Mouse (Mus musculus): ENCODE data around the gene Icam4. TPM values are rescaled to one million over a fixed set of nuclear protein-coding genes. Genes with fewer than 3 reads are reported as not detected.
A peak's percentile ranks its signal among the peaks of the same experiment; 100 is the strongest.

Gene Icam4
- polyA plus RNA-seq, 1 experiment from 2014 or later, result not detected

DNA sequence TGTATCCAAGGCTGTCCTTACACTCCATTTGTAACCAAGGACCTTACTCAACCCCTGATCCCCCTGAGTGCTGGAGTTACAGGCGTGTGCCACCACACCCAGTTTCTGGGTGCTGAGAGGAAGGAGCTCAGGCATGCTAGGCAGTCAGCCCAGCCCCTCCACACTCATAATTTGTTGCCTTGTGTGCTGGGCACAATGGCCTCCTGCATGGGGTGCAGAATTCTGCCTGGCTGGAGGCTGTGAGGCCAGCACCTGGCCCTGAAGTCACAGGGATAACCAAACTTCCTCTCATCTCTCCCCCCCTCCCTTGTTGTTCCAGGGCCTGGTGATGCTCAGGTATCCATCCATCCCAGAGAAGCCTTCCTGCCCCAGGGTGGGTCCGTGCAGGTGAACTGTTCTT lies 10.6 kb upstream of the Icam4 start:
- WGBS (ENCODE audit: missing documents), result 91% methylated on average over 2 of the region's 2 CpGs
- no peak overlapping the region for H3K4me3 ChIP-seq (ENCODE audit: inconsistent target)
- peaks cover 71% of the 10 kb centered on the region for H3K79me2 ChIP-seq (ENCODE audit: inconsistent target)
- no peak overlapping the region for H3K27ac ChIP-seq
- H3K36me3 ChIP-seq (ENCODE audit: inconsistent target), result peaks cover 21% of the 10 kb centered on the region; the same call in 1 of the 2 replicates

DNA sequence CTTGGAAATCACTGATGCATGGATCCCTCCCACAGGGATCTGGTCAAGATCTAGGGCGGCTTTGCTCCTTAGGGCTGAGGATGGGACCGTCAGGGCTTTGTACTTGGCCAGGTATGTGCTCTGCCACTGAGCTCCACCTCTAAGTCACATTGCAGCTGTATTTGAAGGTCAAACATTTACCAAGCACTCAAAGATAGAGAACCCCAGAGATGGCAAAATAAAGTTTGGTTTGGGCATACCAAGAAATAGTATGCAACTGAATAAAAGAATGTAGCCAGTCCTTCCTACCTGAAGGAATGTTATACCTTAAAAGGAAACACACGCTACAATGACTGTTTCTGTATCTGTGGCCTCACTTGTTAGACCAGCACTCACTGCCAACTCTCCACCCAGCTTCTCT lies 7.8 kb upstream of the Icam4 start:
- Histone ChIP-seq H3K79me2 (ENCODE audit: inconsistent target) (peaks cover 74% of the 10 kb centered on the region), H3K4me3 (ENCODE audit: inconsistent target) (no peak overlapping the region), H3K27ac (no peak overlapping the region), H3K36me3 (ENCODE audit: inconsistent target) (peaks cover 48% of the 10 kb centered on the region)
- 100% methylated on average over 3 of the region's 3 CpGs for WGBS (ENCODE audit: missing documents)

DNA sequence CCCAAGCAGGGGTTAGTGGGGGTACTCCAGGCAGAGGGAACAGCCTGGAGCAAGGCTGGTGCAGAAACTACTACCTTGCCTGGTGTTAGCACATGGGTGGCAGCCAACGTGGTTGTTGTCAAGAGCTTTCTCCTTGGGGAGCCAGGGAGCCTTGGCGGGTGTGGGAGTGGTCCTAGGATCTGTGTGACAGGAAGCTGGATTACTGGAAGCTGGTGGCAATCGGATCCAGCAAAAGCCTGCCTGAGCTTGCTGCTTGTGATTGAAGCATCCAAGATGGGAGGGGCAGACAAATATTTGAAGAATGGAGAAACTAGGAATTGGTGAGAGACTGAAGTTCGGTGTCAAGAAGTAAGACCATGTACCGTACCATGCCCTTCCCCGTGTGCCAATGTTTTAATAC lies 6.9 kb upstream of the Icam4 start:
- H3K79me2 ChIP-seq (ENCODE audit: inconsistent target), result peaks cover 64% of the 10 kb centered on the region
- no peak overlapping the region for H3K4me3 ChIP-seq (ENCODE audit: inconsistent target)
- 93% methylated on average over 6 of the region's 6 CpGs for WGBS (ENCODE audit: missing documents)
- no peak overlapping the region for H3K27ac ChIP-seq
- peaks cover 57% of the 10 kb centered on the region for H3K36me3 ChIP-seq (ENCODE audit: inconsistent target)

DNA sequence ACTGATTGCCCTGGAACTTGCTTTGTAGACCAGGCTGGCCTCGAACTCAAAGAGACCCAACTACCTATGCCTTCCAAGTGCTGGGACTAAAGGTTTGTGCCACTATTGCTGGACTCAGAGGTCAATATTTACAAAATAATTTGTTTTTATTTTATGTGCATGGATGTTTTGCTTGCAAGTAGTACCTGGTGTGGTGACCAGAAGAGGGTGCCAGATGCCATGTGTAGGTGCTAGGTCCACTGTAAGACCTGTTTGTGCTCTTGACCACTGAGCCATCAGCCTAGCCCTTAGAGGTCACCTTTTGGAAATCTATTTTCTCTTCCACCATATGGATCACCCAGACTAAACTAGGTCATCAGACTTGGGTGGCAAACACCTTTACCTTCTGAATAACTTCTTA lies 6.4 kb upstream of the Icam4 start:
- peaks cover 60% of the 10 kb centered on the region; the same call in 1 of the 2 replicates for H3K79me2 ChIP-seq (ENCODE audit: inconsistent target)
- H3K27ac ChIP-seq, result no peak overlapping the region
- peaks cover 62% of the 10 kb centered on the region for H3K36me3 ChIP-seq (ENCODE audit: inconsistent target)
- no peak overlapping the region for H3K4me3 ChIP-seq (ENCODE audit: inconsistent target)
- WGBS (ENCODE audit: missing documents), result 91% methylated on average over 1 of the region's 1 CpGs

DNA sequence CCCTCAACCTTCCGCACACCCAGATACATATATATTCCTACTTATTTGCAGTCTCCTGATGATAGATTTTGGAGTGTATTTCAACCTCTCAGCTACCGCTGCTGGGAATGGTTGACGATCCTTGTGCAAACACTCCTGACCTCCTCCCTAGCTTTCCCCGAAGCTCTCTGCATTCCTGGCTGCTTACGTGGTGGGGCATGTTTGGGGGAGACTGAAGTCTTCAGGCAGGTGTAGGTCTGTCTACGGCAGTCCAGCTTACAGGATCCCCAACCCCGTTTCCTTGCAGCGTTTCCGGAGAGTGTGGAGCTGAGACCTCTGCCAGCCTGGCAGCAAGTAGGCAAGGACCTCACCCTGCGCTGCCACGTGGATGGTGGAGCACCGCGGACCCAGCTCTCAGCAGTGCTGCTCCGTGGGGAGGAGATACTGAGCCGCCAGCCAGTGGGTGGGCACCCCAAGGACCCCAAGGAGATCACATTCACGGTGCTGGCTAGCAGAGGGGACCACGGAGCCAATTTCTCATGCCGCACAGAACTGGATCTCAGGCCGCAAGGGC lies 3.8 kb upstream of the Icam4 start:
- 89% methylated on average over 19 of the region's 19 CpGs for WGBS (ENCODE audit: missing documents)
- Histone ChIP-seq H3K36me3 (ENCODE audit: inconsistent target) (peaks cover 60% of the 10 kb centered on the region), H3K4me3 (ENCODE audit: inconsistent target) (no peak overlapping the region), H3K79me2 (ENCODE audit: inconsistent target) (peaks cover 36% of the 10 kb centered on the region; the same call in 1 of the 2 replicates), H3K27ac (no peak overlapping the region)

DNA sequence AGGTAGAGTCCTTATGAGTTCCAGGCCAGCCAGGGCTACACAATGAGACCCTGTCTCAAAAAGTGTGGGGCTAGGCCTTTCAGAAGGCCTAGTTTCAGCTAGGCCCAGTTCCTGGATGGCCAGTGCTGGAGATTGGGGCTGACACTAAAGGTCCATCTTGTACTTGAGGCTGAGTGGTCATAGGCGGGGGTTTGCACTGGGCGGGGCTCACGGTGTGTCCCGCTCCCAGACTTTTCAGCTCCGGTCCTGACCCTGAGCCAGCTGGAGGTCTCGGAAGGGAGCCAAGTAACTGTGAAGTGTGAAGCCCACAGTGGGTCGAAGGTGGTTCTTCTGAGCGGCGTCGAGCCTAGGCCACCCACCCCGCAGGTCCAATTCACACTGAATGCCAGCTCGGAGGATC lies 2.3 kb upstream of the Icam4 start:
- H3K4me3 ChIP-seq (ENCODE audit: inconsistent target), result no peak overlapping the region
- peaks cover 57% of the 10 kb centered on the region for H3K36me3 ChIP-seq (ENCODE audit: inconsistent target)
- H3K79me2 ChIP-seq (ENCODE audit: inconsistent target), result peaks cover 21% of the 10 kb centered on the region; the same call in 1 of the 2 replicates
- no peak overlapping the region for H3K27ac ChIP-seq
- 96% methylated on average over 12 of the region's 12 CpGs for WGBS (ENCODE audit: missing documents)

DNA sequence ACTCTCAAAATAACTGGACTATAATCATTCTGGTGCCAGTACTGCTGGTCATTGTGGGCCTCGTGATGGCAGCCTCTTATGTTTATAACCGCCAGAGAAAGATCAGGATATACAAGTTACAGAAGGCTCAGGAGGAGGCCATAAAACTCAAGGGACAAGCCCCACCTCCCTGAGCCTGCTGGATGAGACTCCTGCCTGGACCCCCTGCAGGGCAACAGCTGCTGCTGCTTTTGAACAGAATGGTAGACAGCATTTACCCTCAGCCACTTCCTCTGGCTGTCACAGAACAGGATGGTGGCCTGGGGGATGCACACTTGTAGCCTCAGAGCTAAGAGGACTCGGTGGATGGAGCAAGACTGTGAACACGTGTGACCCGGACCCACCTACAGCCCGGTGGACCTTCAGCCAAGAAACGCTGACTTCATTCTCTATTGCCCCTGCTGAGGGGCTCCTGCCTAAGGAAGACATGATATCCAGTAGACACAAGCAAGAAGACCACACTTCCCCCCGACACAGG lies 1.3 kb upstream of the Icam4 start:
- no peak overlapping the region for H3K4me3 ChIP-seq (ENCODE audit: inconsistent target)
- 89% methylated on average over 8 of the region's 8 CpGs for WGBS (ENCODE audit: missing documents)
- no peak overlapping the region for H3K27ac ChIP-seq
- H3K79me2 ChIP-seq (ENCODE audit: inconsistent target), result peaks cover 12% of the 10 kb centered on the region; the same call in 1 of the 2 replicates
- H3K36me3 ChIP-seq (ENCODE audit: inconsistent target), result peaks cover 50% of the 10 kb centered on the region

- Histone ChIP-seq H3K79me2 (ENCODE audit: inconsistent target) (peaks cover 7% of the 10 kb centered on the region; the same call in 1 of the 2 replicates), H3K36me3 (ENCODE audit: inconsistent target) (peaks cover 47% of the 10 kb centered on the region), H3K27ac (no peak overlapping the region), H3K4me3 (ENCODE audit: inconsistent target) (no peak overlapping the region)
- 88% methylated on average over 6 of the region's 6 CpGs for WGBS (ENCODE audit: missing documents)
Measured at GRCm38 (mm10) chr9:21028560-21029110, 538 bp upstream of the Icam4 start.

DNA sequence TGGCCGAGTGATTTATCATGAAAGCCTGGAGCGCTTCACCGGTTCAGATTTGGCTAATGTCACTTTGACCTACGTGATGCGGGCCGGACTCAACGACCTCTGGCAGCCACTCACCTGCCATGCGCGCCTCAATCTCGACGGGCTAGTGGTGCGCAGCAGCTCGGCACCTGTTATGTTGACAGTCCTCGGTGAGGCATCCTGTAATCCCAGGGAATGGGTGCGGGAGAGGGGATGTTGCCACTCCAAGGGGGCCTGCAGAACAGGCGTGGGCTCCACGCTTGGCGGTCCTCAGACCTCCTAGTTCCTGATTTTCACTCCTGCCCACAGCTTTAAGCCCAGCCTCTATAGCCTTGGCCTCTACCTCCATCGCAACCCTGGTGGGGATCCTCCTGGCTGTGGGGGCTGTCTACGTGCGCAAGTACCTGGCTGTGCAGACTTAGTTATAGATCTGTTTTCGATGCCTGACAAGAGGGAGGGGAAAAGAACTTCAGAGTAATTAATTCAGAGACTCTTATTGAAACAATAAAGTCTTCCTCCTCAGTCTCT lies 955 bp downstream of the Icam4 start:
- WGBS (ENCODE audit: missing documents), result 15% methylated on average over 22 of the region's 22 CpGs
- peak overlapping the region; percentile 56 for H3K4me3 ChIP-seq (ENCODE audit: inconsistent target)
- H3K36me3 ChIP-seq (ENCODE audit: inconsistent target), result peaks cover 33% of the 10 kb centered on the region
- H3K27ac ChIP-seq, result peak overlapping the region; percentile 5; the same call in 1 of the 2 replicates
- no peaks in the 10 kb centered on the region for H3K79me2 ChIP-seq (ENCODE audit: inconsistent target)

DNA sequence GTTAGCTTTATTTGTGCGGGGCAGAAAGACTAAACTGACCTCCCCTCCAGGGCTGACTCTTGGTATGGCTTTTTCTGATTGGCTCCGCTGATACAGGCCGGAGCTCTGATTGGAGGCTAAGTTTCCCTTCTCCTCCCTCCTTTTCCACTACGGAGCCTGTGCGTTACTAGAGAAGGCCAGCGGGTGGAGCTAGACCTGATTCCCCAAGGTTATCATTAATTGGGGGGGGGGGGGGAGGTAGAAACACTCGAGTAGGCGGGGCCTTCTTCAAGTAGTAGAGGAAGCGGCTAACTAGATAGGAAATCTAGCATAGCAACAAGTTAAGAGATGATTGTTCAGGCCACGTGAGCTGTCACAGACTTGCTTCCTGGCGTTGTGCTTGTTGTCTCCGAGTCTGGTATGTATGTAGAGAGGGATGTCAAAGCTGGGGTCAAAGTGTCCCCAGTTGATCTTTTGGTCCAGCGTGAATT lies 1.6 kb downstream of the Icam4 start:
- Histone ChIP-seq H3K27ac (peak overlapping the region; percentile 41), H3K4me3 (ENCODE audit: inconsistent target) (peak overlapping the region; percentile 56), H3K36me3 (ENCODE audit: inconsistent target) (peaks cover 26% of the 10 kb centered on the region), H3K79me2 (ENCODE audit: inconsistent target) (no peaks in the 10 kb centered on the region)
- 3% methylated on average over 13 of the region's 13 CpGs for WGBS (ENCODE audit: missing documents)

DNA sequence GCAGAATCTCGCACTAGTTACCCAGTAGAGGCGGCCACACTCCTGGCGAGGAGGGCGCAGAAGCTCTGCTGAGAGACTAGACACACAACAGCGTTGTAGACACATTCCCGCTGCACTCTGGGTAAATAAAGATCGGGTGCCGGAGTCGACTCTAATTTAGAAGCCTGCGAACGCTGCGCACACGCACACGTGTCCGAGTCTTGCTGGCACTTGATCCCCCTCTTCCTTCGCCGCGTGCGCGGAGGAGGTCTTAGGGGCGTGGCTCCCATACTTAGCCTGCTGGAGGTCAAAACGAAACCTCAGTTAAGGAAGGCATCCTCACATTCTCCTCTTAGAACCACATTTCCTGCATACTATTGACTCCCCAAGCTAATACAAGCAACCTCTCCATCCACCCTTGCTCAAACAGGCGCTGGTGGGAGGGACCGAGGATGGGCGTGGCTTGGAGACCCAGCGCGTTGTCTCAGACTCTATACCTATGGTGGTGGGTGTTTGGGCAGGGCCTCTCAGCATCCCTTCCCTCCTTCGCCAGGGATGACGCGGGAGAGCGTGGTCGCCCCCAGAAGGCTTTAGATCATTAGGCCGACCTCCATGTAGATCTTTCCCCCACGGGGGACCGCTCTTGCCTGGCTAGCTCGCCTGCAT lies 2.2 kb downstream of the Icam4 start:
- H3K27ac ChIP-seq, result peak overlapping the region; percentile 41
- H3K4me3 ChIP-seq (ENCODE audit: inconsistent target), result peak overlapping the region; percentile 56
- WGBS (ENCODE audit: missing documents), result under 1% methylated on average over 27 of the region's 36 CpGs

GRCm38 (mm10) chr9:21031896-21032351 lies 2.8 kb downstream of the Icam4 start, which contains the start of gene Icam5:
Icam5 (plus strand) TSS chr9:21032073.
- WGBS (ENCODE audit: missing documents), result under 1% methylated on average over 34 of the region's 35 CpGs

More for the DNA sequence above, 2.2 kb downstream of the Icam4 start:
- Histone ChIP-seq H3K36me3 (ENCODE audit: inconsistent target) (peaks cover 20% of the 10 kb centered on the region), H3K79me2 (ENCODE audit: inconsistent target) (no peaks in the 10 kb centered on the region)

GRCm38 (mm10) chr9:21032491-21032890 lies 3.3 kb downstream of the Icam4 start:
- Histone ChIP-seq H3K36me3 (ENCODE audit: inconsistent target) (peaks cover 9% of the 10 kb centered on the region; the same call in 1 of the 2 replicates), H3K4me3 (ENCODE audit: inconsistent target) (no peak overlapping the region), H3K79me2 (ENCODE audit: inconsistent target) (no peaks in the 10 kb centered on the region), H3K27ac (no peak overlapping the region)
- 3% methylated on average over 7 of the region's 7 CpGs for WGBS (ENCODE audit: missing documents)

More at GRCm38 (mm10) chr9:21031896-21032351, 2.8 kb downstream of the Icam4 start, which contains the start of gene Icam5:
- H3K4me3 ChIP-seq (ENCODE audit: inconsistent target), result peak within 1 kb of the TSS; percentile 56
- peaks cover 15% of the 10 kb centered on the region; the same call in 1 of the 2 replicates for H3K36me3 ChIP-seq (ENCODE audit: inconsistent target)
- H3K79me2 ChIP-seq (ENCODE audit: inconsistent target), result no peaks in the 10 kb centered on the region
- H3K27ac ChIP-seq, result peak within 1 kb of the TSS; percentile 41

DNA sequence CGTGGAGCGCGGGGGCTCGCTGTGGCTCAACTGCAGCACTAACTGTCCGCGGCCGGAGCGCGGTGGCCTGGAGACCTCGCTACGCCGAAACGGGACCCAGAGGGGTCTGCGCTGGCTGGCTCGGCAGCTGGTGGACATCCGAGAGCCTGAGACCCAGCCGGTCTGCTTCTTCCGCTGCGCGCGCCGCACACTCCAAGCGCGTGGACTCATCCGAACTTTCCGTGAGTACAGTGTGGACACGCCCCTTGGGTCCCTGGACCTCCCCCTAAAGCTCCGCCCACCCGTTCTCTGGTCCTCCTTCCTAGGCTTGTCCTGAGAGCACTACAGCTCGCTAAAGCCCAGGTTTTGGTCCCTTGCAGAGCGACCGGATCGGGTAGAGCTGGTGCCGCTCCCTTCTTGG lies 4.0 kb downstream of the Icam4 start:
- under 1% methylated on average over 34 of the region's 34 CpGs for WGBS (ENCODE audit: missing documents)
- Histone ChIP-seq H3K27ac (no peak overlapping the region), H3K79me2 (ENCODE audit: inconsistent target) (no peaks in the 10 kb centered on the region), H3K4me3 (ENCODE audit: inconsistent target) (peak overlapping the region; percentile 23), H3K36me3 (ENCODE audit: inconsistent target) (peaks cover 3% of the 10 kb centered on the region; the same call in 1 of the 2 replicates)
